Mouse (Mus musculus) liver, embryonic 14.5 days (tissue): Measurements from ENCODE around the gene Cyp4a12b.
"Not testable (repeated sequence)": the region's sequence is repeated elsewhere in the genome, so short reads cannot be mapped to it uniquely, and the experiment has no call there.

Experiments
- CTCF ChIP-seq: IDR thresholded peaks from 2 replicates; pipeline ENCODE4 v1.5.1; 2016; ENCODE audit warnings: antibody characterized with exemption, low read depth, control low read depth
- EP300 ChIP-seq: IDR thresholded peaks from 2 replicates; pipeline ENCODE4 v1.6.1; 2016; ENCODE audit warnings: antibody characterized with exemption, low read depth

GRCm38 (mm10) chr4:115365624-115366023 lies 45.8 kb upstream of the Cyp4a12b start:
- TF ChIP-seq EP300, CTCF: not testable (repeated sequence)
